Mouse (Mus musculus): Measurements from ENCODE around the gene Fbxw2. TPM values are rescaled to one million over a fixed set of nuclear protein-coding genes. Genes with fewer than 3 reads are reported as not detected.

Gene Fbxw2
- polyA plus RNA-seq, 1 experiment from 2014 or later: 74.0 TPM

DNA sequence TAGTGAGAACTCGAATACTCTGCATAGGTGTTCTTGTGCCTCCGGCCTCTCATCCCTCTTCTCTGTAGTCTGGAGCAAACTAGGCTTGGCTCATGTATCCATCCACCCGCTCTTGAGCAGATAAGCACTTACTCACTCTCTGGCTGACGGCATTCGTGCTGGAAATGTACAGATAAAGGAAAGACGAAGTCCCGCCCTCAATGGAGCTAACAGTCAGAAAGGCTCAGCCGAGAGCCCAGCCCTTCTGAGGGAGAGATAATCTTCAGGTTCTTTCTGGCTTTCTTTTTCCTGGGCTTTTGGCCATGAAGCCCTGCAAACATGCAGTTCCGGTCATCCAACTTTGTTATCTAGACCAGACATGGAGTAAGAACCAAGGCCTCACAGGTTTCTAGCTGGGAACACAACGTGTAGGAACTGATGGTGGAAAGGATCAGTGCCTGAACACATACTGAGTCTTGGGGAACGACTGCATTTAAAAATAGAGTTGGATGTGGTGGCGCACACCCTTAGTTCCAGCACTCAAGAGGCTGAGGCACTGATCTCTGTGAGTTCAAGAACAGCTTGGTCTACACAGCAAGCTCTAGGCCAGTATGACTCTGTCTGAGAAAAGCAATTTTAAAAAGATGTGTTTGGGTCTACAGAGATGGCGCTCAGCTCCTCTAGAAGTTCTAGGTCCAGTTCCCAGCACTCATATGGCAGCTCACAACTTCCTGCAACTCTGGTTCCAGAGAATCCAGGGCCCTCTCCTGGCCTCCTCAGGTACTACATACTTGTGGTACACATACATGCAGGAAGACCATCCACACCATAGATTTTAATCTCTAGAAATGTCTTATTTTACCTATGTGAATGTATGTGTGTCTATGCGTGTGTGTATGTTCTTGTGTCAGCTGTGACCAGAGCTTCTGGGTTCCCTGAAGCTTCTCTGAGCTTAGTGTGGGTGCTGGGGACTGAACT lies 42.8 kb downstream of the Fbxw2 start:
- no peak overlapping the region for H3K27ac ChIP-seq (replicated peaks)
- no peaks in the 10 kb centered on the region for H3K9me3 ChIP-seq (replicated peaks)
- H3K4me3 ChIP-seq: no peak overlapping the region
- H3K4me1 ChIP-seq: no peaks in the 10 kb centered on the region
- peaks cover 88% of the 10 kb centered on the region for H3K36me3 ChIP-seq
- DNase-seq (ENCODE audit: low spot score): no peak
- H3K27me3 ChIP-seq (ENCODE audit: low read depth, poor library complexity, severe bottlenecking): no peaks in the 10 kb centered on the region
- WGBS: 92% methylated on average over 14 of the region's 14 CpGs

DNA sequence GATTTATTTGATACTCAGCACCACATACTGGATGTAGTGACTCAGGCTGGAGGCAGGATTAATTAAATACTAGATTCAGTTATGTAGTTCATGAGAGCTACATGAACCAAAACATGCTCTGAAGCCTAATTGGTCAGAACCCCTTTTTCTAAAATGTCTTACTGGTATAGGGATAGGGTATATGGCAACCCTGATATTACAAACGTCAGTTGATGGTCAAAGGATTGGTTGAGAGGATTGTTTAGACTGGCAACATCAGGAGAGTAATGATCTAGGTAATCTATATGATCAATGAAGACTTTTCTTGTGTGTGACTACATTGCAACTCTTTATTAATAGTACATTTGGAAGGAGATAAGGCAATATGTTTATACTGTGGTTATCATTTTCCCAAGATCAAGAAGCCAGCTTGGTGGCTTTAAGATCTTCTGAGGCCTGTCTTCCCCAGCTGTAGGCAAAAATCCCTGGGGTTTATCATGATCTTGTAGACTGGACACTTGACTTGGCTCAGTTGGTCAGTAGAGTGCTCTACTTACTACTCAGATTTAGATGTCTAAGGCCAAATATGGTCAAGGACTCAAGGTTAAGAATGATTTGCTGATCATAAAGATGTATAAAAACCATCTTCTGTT lies 48.8 kb downstream of the Fbxw2 start:
- 78% methylated on average over 1 of the region's 1 CpGs for WGBS
- no peak overlapping the region for H3K27ac ChIP-seq (replicated peaks)
- peaks cover 97% of the 10 kb centered on the region for H3K36me3 ChIP-seq
- no peaks in the 10 kb centered on the region for H3K9me3 ChIP-seq (replicated peaks)
- no peaks in the 10 kb centered on the region for H3K27me3 ChIP-seq (ENCODE audit: low read depth, poor library complexity, severe bottlenecking)
- H3K4me3 ChIP-seq: peak overlapping the region; percentile 35; the same call in 1 of the 2 replicates
- no peak for DNase-seq (ENCODE audit: low spot score)
- H3K4me1 ChIP-seq: peaks cover 47% of the 10 kb centered on the region

DNA sequence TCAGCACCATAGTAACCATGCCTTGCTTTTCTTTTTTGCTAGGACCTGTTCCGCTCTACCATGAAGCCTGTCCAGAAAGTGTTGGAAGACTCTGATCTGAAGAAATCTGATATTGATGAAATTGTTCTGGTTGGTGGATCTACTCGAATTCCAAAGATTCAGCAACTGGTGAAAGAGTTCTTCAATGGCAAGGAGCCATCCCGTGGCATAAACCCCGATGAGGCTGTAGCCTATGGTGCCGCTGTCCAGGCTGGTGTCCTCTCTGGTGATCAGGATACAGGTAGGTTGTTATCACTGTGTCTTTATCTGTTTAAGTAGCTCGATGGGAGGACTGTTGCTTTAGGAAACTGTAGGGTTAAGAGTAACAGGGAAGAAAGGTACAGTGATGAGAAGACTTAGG lies 51.6 kb downstream of the Fbxw2 start:
- Histone ChIP-seq H3K9me3 (replicated peaks) (no peaks in the 10 kb centered on the region), H3K4me1 (peaks cover 56% of the 10 kb centered on the region), H3K4me3 (peak overlapping the region; percentile 100), H3K36me3 (peaks cover 71% of the 10 kb centered on the region), H3K27me3 (ENCODE audit: low read depth, poor library complexity, severe bottlenecking) (no peaks in the 10 kb centered on the region), H3K27ac (replicated peaks) (no peak overlapping the region)
- 92% methylated on average over 6 of the region's 6 CpGs for WGBS
- DNase-seq (ENCODE audit: low spot score): no peak

DNA sequence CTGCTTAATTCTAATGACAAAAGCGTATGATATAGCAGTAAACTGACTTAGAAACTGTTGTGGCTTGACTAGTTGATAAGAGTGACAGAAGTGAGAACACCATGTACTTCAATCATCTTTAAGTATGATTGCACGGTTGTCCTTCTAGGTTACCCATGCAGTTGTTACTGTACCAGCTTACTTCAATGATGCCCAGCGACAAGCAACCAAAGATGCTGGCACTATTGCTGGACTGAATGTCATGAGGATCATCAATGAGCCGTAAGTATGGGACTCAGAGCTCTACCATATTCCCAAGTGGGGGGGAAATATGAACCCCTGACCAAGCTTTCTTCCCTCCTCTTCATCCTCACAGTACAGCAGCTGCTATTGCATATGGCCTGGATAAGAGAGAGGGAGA lies 52.4 kb downstream of the Fbxw2 start:
- no peaks in the 10 kb centered on the region for H3K9me3 ChIP-seq (replicated peaks)
- H3K4me3 ChIP-seq: peak overlapping the region; percentile 100
- no peaks in the 10 kb centered on the region for H3K27me3 ChIP-seq (ENCODE audit: low read depth, poor library complexity, severe bottlenecking)
- H3K27ac ChIP-seq (replicated peaks): no peak overlapping the region
- DNase-seq (ENCODE audit: low spot score): no peak
- WGBS: 91% methylated on average over 4 of the region's 4 CpGs
- peaks cover 56% of the 10 kb centered on the region for H3K4me1 ChIP-seq
- H3K36me3 ChIP-seq: peaks cover 69% of the 10 kb centered on the region

DNA sequence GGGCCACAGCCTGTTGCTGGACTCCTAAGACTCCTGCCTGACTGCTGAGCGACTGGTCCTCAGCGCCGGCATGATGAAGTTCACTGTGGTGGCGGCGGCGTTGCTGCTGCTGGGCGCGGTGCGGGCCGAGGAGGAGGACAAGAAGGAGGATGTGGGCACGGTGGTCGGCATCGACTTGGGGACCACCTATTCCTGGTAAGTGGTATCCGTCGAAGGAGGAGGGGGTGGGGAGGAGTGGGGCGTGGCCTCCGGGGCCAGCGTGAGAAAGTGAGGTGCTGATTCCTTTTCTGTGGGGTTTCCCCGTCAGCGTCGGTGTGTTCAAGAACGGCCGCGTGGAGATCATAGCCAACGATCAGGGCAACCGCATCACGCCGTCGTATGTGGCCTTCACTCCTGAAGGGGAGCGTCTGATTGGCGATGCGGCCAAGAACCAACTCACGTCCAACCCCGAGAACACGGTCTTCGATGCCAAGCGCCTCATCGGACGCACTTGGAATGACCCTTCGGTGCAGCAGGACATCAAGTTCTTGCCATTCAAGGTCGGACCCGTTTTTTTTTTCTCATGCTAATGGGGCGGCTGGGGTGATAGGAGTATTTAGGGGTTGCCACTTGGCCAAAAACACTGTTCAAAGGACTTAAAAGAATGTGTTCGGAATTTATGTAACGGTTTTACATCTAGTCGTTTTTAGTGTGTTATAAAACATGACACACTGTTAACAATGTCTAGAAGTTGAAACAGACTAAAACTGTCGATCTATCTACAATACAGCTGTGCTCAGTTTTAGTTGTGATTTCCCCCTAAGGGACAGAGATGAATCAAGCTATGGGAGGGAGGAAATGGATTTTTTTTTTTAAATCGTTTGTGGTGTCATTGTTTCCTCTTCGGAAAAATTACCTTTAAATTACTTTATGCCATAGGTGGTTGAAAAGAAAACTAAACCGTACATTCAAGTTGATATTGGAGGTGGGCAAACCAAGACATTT lies 53.6 kb downstream of the Fbxw2 start:
- H3K27me3 ChIP-seq (ENCODE audit: low read depth, poor library complexity, severe bottlenecking): no peaks in the 10 kb centered on the region
- no peak for DNase-seq (ENCODE audit: low spot score)
- no peaks in the 10 kb centered on the region for H3K9me3 ChIP-seq (replicated peaks)
- H3K4me1 ChIP-seq: peaks cover 55% of the 10 kb centered on the region
- H3K27ac ChIP-seq (replicated peaks): peak overlapping the region; percentile 99
- peaks cover 57% of the 10 kb centered on the region for H3K36me3 ChIP-seq
- 5% methylated on average over 50 of the region's 50 CpGs for WGBS
- H3K4me3 ChIP-seq: peak overlapping the region; percentile 100

DNA sequence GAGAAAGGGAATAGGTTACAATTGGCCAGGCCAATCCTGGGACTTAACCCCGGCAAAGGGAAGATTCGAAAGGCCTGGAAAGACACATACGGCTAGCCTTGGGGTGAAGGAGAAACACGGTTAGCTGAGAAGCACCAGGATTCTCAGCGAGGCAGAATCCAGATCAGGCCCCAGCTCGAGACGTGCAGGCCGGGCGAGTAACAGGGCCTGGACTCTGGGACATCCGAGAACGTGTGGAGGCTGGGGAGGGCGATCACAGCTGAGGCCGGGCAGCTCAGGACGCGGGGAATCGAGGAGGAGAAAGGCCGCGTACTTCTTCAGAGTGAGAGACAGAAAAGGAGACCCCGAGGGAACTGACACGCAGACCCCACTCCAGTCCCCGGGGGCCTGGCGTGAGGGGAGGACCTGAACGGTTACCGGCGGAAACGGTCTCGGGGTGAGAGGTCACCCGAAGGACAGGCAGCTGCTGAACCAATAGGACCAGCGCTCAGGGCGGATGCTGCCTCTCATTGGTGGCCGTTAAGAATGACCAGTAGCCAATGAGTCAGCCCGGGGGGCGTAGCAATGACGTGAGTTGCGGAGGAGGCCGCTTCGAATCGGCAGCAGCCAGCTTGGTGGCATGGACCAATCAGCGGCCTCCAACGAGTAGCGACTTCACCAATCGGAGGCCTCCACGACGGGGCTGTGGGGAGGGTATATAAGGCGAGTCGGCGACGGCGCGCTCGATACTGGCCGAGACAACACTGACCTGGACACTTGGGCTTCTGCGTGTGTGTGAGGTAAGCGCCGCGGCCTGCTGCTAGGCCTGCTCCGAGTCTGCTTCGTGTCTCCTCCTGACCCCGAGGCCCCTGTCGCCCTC lies 54.5 kb downstream of the Fbxw2 start, which contains the start of gene Hspa5:
Hspa5 (plus strand) TSS at position 603 of the 859 bp plus-strand sequence.
- under 1% methylated on average over 60 of the region's 60 CpGs for WGBS
- peak; percentile 100 for DNase-seq (ENCODE audit: low spot score)
- H3K4me1 ChIP-seq: peaks cover 45% of the 10 kb centered on the region

DNA sequence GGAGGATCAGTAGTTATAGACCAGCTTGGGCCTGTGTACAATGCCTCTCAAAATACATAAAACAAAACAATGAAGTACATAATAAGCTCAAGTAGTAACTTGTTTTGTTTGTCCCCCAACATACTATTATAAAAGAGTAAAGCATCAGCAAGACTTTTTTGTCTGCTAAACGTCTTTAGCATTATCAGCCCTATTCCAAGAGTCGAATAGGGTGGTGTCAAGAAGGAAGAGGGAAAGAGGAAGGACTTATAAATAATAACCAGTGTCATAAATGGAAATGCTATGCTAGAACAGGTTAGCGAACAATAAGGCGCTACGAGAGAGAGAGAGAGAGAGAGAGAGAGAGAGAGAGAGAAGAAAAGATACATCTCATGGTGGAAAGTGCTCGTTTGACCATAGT lies 55.2 kb downstream of the Fbxw2 start:
- Histone ChIP-seq H3K36me3 (peaks cover 41% of the 10 kb centered on the region), H3K27me3 (ENCODE audit: low read depth, poor library complexity, severe bottlenecking) (no peaks in the 10 kb centered on the region), H3K4me1 (peaks cover 39% of the 10 kb centered on the region), H3K9me3 (replicated peaks) (no peaks in the 10 kb centered on the region), H3K27ac (replicated peaks) (peak overlapping the region; percentile 99), H3K4me3 (peak overlapping the region; percentile 100)
- no peak for DNase-seq (ENCODE audit: low spot score)
- WGBS: 7% methylated on average over 6 of the region's 6 CpGs

More for the DNA sequence above, 54.5 kb downstream of the Fbxw2 start, which contains the start of gene Hspa5:
- H3K4me3 ChIP-seq: peak within 1 kb of the TSS; percentile 100
- H3K27ac ChIP-seq (replicated peaks): peak within 1 kb of the TSS; percentile 99
- H3K9me3 ChIP-seq (replicated peaks): no peaks in the 10 kb centered on the region
- H3K36me3 ChIP-seq: peaks cover 48% of the 10 kb centered on the region
- no peaks in the 10 kb centered on the region for H3K27me3 ChIP-seq (ENCODE audit: low read depth, poor library complexity, severe bottlenecking)

DNA sequence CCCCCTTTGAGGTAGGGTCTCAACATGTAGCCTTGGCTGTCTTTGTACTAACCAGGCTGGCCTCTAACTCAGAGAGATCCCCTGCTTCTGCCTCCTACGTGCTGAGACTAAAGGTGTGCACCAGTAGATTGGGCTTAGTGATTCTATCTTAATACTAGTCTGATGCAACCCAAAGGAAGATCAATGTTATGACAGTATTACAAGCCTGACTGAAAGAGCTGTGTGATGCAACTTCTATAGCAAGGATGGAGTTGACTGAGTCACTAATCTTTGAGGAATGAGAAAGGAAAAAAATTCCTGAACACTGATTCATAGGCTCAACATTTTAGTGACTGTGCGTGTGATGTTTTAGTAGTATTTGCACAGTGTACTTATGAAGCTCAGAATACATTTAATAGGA lies 56.1 kb downstream of the Fbxw2 start:
- 90% methylated on average over 2 of the region's 2 CpGs for WGBS
- H3K4me3 ChIP-seq: peak overlapping the region; percentile 100
- peaks cover 32% of the 10 kb centered on the region for H3K36me3 ChIP-seq

DNA sequence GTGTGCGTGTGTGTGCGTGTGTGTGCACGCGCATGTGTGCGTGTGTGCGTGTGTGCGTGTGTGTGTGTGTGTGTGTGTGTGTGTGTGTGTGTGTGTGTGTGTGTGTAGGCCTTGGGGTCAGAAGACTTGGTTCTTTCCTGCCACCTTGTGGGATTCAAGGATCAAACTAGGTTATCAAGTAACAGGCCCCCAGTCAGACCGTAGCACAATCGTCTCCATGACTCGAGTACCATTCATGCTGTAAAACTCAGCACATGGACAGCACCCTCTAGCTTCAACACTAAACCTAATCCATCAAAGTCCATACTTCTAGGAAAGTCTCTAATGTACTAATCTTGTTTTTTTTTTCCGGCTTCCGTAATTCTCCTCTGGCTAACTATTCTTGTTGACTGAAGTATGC lies 61.3 kb downstream of the Fbxw2 start:
- no peaks in the 10 kb centered on the region for H3K9me3 ChIP-seq (replicated peaks)
- no peak for DNase-seq (ENCODE audit: low spot score)
- no peak overlapping the region for H3K27ac ChIP-seq (replicated peaks)
- no peak overlapping the region for H3K4me3 ChIP-seq
- peaks cover 6% of the 10 kb centered on the region; the same call in 1 of the 2 replicates for H3K36me3 ChIP-seq
- H3K4me1 ChIP-seq: no peaks in the 10 kb centered on the region
- 76% methylated on average over 7 of the region's 12 CpGs for WGBS
- no peaks in the 10 kb centered on the region for H3K27me3 ChIP-seq (ENCODE audit: low read depth, poor library complexity, severe bottlenecking)

More for the DNA sequence above, 56.1 kb downstream of the Fbxw2 start:
- no peak for DNase-seq (ENCODE audit: low spot score)
- Histone ChIP-seq H3K4me1 (peaks cover 30% of the 10 kb centered on the region), H3K27me3 (ENCODE audit: low read depth, poor library complexity, severe bottlenecking) (no peaks in the 10 kb centered on the region), H3K27ac (replicated peaks) (no peak overlapping the region), H3K9me3 (replicated peaks) (no peaks in the 10 kb centered on the region)

DNA sequence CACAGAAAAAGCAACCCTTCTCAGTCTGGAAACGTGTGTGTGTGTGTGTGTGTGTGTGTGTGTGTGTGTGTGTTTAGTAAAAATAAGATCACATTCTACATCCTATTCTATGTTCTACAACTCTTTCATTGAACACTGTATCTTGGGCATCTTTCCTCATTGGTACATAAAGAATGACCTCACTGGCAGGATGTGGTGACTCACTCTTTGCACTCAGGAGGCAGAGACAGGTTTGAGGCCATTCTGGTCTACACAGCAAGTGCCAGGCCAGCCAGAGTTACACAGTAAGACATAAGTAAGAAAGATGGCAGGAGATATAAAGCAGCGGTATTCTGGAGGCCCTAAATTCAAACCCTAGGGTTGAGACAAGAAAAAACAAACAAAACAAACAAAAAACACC lies 63.2 kb downstream of the Fbxw2 start:
- Histone ChIP-seq H3K9me3 (replicated peaks) (no peaks in the 10 kb centered on the region), H3K36me3 (no peaks in the 10 kb centered on the region), H3K4me3 (no peak overlapping the region), H3K4me1 (no peaks in the 10 kb centered on the region), H3K27ac (replicated peaks) (no peak overlapping the region), H3K27me3 (ENCODE audit: low read depth, poor library complexity, severe bottlenecking) (no peaks in the 10 kb centered on the region)
- WGBS: 62% methylated on average over 2 of the region's 2 CpGs
- DNase-seq (ENCODE audit: low spot score): no peak

DNA sequence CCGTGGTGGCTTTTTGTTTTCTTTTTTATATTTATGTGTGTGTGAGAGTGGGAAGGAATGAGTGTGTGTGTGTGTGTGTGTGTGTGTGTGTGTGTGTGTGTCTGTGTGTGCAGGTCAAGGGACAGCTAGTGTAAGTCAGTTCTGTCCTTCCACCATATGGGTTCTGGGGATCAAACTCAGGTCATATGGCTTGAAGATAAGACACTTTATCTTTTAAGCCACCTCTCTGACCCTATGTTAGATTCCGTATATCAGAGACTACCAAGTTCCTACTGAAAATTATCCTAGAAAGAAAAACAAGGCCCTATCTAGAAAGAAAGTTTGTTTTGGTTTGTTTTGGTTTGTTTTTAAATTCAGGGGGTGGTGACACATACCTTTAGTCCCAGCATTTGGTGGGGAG lies 63.9 kb downstream of the Fbxw2 start:
- Histone ChIP-seq H3K9me3 (replicated peaks) (no peaks in the 10 kb centered on the region), H3K4me3 (no peak overlapping the region), H3K27ac (replicated peaks) (no peak overlapping the region), H3K4me1 (no peaks in the 10 kb centered on the region), H3K36me3 (no peaks in the 10 kb centered on the region), H3K27me3 (ENCODE audit: low read depth, poor library complexity, severe bottlenecking) (no peaks in the 10 kb centered on the region)
- DNase-seq (ENCODE audit: low spot score): no peak
- 93% methylated on average over 2 of the region's 2 CpGs for WGBS

Measured in midbrain, embryonic 10.5 days (tissue).